Mouse (Mus musculus) liver, adult 2 months (tissue): Measurements from ENCODE around the gene Iars.

Experiments
- CTCF ChIP-seq: fragments of 200-500 bp; IDR thresholded peaks from 2 replicates; pipeline ENCODE4 v1.5.1; 2011; ENCODE audit warnings: low read depth, low read length, control low read depth
- POLR2A ChIP-seq: fragments of 200-500 bp; IDR thresholded peaks from 2 replicates; pipeline ENCODE4 v1.6.1; 2011; ENCODE audit warnings: low read length, control low read depth; ENCODE audit not compliant: insufficient read depth; ENCODE audit errors: extremely low read depth

DNA sequence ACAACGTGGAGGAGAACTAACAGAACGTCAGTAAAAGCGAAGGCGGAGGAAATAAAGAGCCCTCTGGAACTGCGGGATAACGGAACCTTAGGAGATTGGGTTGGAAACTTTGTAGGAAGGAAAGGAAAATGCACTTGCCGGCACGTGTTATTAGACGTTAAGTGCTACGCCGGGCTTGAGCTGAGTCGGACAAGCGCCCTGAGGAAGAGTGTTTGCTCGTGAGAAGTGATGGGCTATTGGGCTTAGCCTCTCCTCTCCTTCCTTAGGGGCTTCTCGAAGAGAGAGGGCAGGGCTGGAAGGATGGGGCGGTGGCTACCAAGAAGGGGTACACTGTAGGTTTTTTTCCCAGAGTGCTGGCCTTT, 28.7 kb upstream of the Iars start:
- no peak for TF ChIP-seq CTCF
- TF ChIP-seq POLR2A = no peak
